Mouse (Mus musculus) cortical plate, adult 2 months (tissue): ENCODE measurements around the gene Pdcd7.

Experiments
- CTCF ChIP-seq: fragments of 200-500 bp; IDR thresholded peaks from 2 replicates; pipeline ENCODE4 v1.5.1; 2011; ENCODE audit warnings: mild to moderate bottlenecking, control low read depth, low read length; ENCODE audit not compliant: insufficient read depth; ENCODE audit errors: extremely low read depth
- POLR2A ChIP-seq: fragments of 200-500 bp; IDR thresholded peaks from 2 replicates; pipeline ENCODE4 v1.6.1; 2011; ENCODE audit warnings: mild to moderate bottlenecking, low read length, control low read depth; ENCODE audit not compliant: insufficient read depth; ENCODE audit errors: extremely low read depth

DNA sequence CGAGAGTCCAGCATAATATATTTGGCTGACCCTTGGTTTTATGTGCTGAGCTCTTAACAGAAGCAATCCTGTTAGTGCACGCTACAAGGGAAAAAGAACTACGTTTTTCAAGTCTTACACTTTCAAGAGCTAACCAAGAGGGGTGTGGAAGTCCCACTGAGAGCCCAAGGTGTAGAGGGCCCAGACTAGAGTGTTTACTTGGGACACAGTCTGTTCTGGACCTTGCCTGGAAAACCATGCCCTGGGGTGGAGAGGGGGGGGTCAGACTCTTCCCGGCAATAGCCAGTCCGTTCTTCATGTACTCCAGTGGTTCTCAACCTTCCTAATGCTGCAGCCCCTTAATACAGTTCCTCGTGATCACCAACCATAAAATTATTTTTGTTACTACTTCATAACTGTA lies 54.0 kb downstream of the Pdcd7 start:
- TF ChIP-seq CTCF (no peak), POLR2A (no peak)
